Mouse (Mus musculus): ENCODE measurements around the gene Gabrb1. TPM values are rescaled to one million over a fixed set of nuclear protein-coding genes. Genes with fewer than 3 reads are reported as not detected.

Gabrb1 gene
- polyA plus RNA-seq, 1 experiment from 2014 or later = 0.33 TPM

DNA sequence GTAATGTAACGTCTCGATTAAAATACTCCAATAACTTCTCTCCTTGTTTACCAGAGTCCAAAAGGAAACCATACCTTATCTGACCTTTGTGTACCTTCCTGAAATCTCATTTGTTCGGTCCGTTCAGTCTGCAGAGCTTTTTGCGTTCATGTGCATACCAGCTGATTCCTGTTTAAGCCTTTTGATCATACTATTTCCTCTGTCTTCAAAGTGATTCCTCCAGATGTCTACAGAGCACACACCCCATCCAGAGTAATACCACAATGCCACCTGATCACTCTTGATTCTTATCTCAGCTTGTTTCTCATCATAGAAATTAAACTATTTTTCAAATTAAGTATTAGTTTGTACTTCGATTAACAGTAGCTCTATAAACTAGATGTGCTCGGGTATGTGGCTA lies 245.5 kb downstream of the Gabrb1 start:
- Histone ChIP-seq H3K36me3 (no peaks in the 10 kb centered on the region), H3K9me3 (no peaks in the 10 kb centered on the region), H3K27me3 (ENCODE audit: insufficient read depth, poor library complexity, severe bottlenecking) (no peaks in the 10 kb centered on the region), H3K4me1 (replicated peaks) (no peaks in the 10 kb centered on the region), H3K4me3 (no peak overlapping the region), H3K27ac (no peak overlapping the region)
- no peak for DNase-seq (ENCODE audit: low spot score)
- 90% methylated on average over 7 of the region's 7 CpGs for WGBS

DNA sequence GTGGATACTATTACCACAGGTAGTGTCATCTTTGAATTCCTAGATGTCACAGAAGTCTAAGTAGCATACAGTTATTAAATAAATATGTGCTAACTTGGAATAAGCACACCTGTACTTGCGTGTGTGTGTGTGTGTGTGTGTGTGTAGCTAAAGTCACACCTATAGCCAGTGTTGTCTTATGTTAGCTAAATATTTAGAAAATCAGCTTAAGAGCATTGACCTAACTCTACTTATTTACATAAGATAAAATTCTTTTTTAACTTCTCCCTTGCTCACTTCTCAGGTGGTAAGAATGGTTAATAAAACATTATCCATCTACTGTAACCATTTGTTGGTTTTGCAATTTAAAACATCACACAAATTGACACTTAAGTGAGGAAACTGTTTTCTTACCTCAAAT lies 256.1 kb downstream of the Gabrb1 start:
- Histone ChIP-seq H3K27me3 (ENCODE audit: insufficient read depth, poor library complexity, severe bottlenecking) (no peaks in the 10 kb centered on the region), H3K4me1 (replicated peaks) (no peaks in the 10 kb centered on the region), H3K36me3 (no peaks in the 10 kb centered on the region), H3K27ac (no peak overlapping the region), H3K9me3 (no peaks in the 10 kb centered on the region), H3K4me3 (no peak overlapping the region)
- DNase-seq (ENCODE audit: low spot score) = no peak
- WGBS = 74% methylated on average over 1 of the region's 1 CpGs

DNA sequence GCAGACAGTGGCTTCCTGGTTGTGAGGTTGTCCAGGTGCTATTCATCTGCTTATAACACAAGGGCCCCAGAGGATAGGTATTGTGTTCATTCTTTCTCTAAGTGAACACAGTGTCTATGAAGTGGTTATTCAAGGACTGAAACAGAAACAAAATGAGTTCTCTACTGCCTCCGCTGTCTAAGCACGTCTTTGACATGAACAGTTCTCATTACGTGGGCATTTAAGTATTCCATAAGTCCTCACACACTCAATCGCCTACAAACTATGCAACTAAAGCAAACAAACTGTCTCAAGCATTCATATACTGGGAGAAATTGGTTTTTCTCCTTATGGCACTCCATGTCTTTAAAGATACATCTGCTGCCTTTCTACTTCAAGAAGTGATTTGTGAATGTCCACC lies 257.8 kb downstream of the Gabrb1 start:
- H3K27me3 ChIP-seq (ENCODE audit: insufficient read depth, poor library complexity, severe bottlenecking) = no peaks in the 10 kb centered on the region
- no peaks in the 10 kb centered on the region for H3K4me1 ChIP-seq (replicated peaks)
- no peak for DNase-seq (ENCODE audit: low spot score)
- no peak overlapping the region for H3K4me3 ChIP-seq
- H3K36me3 ChIP-seq = no peaks in the 10 kb centered on the region
- 91% methylated on average over 4 of the region's 4 CpGs for WGBS
- no peak overlapping the region for H3K27ac ChIP-seq
- no peaks in the 10 kb centered on the region for H3K9me3 ChIP-seq

DNA sequence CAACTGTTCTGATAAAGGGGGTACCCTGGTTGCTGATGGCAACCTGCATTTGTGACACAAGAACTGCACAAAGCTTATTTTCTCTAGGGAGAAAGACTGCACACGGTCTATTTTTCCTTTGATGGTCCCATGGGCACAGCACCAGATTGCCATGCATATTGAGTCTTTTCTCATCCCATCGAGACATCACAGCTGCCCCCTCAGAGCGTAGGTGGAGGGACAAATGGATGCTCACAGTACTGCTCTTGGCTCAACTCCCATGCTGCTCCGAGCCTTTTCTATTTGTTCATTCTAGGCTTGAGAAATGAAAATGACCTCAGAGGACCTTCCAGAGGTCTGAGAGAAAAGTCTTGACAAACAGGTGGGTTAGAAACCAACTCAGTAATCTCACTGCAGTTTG lies 259.3 kb downstream of the Gabrb1 start:
- no peak for DNase-seq (ENCODE audit: low spot score)
- WGBS = 84% methylated on average over 4 of the region's 4 CpGs
- H3K9me3 ChIP-seq = no peaks in the 10 kb centered on the region
- no peak overlapping the region for H3K27ac ChIP-seq
- no peak overlapping the region for H3K4me3 ChIP-seq
- no peaks in the 10 kb centered on the region for H3K36me3 ChIP-seq
- no peaks in the 10 kb centered on the region for H3K4me1 ChIP-seq (replicated peaks)
- H3K27me3 ChIP-seq (ENCODE audit: insufficient read depth, poor library complexity, severe bottlenecking) = no peaks in the 10 kb centered on the region

DNA sequence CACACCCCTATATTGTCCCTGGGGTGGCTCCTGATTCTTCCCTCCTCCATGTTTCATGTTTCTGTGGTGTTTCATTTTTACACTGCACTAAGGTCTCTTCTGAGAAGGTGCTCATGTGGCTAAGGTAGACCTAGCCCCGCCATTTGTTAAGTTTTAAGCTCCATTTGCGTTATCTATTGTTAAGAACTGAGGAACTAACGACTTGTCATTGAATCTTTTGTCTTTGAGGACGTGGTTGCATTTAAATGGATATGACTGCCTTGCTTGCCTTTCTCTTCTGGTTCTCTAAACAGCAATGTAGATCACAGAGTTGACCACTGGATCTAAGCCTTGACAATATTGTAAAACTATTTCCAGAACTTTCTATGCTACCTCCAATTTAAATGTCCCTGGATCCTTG lies 265.7 kb downstream of the Gabrb1 start:
- no peaks in the 10 kb centered on the region for H3K27me3 ChIP-seq (ENCODE audit: insufficient read depth, poor library complexity, severe bottlenecking)
- no peak overlapping the region for H3K27ac ChIP-seq
- H3K4me1 ChIP-seq (replicated peaks) = no peaks in the 10 kb centered on the region
- H3K4me3 ChIP-seq = no peak overlapping the region
- H3K9me3 ChIP-seq = no peaks in the 10 kb centered on the region
- WGBS = 71% methylated on average over 4 of the region's 4 CpGs
- no peaks in the 10 kb centered on the region for H3K36me3 ChIP-seq
- no peak for DNase-seq (ENCODE audit: low spot score)

DNA sequence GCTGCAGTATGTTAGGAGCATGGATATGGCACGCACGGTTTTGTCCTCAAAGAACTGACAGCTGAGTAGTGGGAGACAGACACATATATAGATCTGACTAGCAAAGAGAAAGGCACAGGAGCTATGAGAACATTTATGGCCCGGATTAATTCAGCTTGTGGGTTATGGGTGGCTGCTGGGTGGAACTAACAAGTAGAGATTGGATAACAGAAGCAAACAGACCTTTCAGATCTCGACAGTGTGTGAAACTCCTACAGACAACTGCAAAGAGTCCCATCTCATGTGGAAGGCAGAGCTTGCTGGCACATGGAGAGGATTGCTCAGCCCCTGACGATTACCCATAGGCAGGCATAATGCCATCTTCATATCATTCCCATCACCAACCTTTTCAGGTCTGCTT lies 268.4 kb downstream of the Gabrb1 start:
- no peak for DNase-seq (ENCODE audit: low spot score)
- Histone ChIP-seq H3K9me3 (no peaks in the 10 kb centered on the region), H3K4me1 (replicated peaks) (no peaks in the 10 kb centered on the region), H3K27ac (no peak overlapping the region), H3K36me3 (no peaks in the 10 kb centered on the region), H3K27me3 (ENCODE audit: insufficient read depth, poor library complexity, severe bottlenecking) (no peaks in the 10 kb centered on the region), H3K4me3 (no peak overlapping the region)
- 86% methylated on average over 5 of the region's 5 CpGs for WGBS

DNA sequence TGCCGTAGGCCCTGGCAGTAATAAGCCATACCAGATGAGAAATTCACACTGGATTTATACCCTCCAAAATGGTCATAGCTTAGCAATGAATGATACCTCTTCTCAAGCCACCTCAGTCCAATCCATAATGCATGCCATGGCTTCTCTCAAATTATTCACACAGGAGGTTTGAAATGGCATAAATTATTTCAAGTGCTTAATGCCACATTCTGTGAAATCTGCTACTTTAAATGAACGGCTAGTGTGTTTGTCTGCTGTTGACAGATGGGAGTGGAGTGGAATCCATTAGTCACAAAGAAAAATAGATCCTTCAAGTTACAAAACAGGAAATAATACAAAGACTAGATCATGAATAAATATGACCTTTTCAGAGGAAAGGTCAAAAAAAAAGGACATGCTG lies 272.1 kb downstream of the Gabrb1 start:
- Histone ChIP-seq H3K27ac (no peak overlapping the region), H3K9me3 (no peaks in the 10 kb centered on the region), H3K27me3 (ENCODE audit: insufficient read depth, poor library complexity, severe bottlenecking) (no peaks in the 10 kb centered on the region), H3K4me1 (replicated peaks) (no peaks in the 10 kb centered on the region), H3K36me3 (no peaks in the 10 kb centered on the region), H3K4me3 (no peak overlapping the region)
- 75% methylated on average over 2 of the region's 2 CpGs for WGBS
- DNase-seq (ENCODE audit: low spot score) = no peak

DNA sequence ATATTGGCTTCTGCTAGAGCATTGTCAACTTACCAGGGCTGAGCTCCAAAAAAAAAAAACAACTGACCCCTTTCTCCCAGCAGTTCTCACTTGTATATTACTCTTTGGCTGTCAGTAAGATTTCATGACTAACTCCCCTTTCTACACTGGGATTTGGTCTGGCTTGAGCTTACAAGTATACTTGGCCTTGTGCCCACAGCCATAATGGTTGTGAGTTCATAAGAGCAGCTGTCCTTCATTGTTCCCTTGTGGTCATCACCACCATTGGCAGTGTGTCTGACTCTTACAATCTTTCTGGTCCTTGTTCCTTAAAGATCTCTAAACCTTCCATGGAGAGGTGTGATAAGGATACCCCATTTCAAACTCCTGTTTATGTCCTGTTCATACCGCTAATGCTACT lies 293.5 kb downstream of the Gabrb1 start:
- Histone ChIP-seq H3K36me3 (no peaks in the 10 kb centered on the region), H3K9me3 (no peaks in the 10 kb centered on the region), H3K27me3 (ENCODE audit: insufficient read depth, poor library complexity, severe bottlenecking) (no peaks in the 10 kb centered on the region), H3K27ac (no peak overlapping the region), H3K4me3 (no peak overlapping the region), H3K4me1 (replicated peaks) (no peaks in the 10 kb centered on the region)
- no peak for DNase-seq (ENCODE audit: low spot score)
- 97% methylated on average over 1 of the region's 1 CpGs for WGBS

DNA sequence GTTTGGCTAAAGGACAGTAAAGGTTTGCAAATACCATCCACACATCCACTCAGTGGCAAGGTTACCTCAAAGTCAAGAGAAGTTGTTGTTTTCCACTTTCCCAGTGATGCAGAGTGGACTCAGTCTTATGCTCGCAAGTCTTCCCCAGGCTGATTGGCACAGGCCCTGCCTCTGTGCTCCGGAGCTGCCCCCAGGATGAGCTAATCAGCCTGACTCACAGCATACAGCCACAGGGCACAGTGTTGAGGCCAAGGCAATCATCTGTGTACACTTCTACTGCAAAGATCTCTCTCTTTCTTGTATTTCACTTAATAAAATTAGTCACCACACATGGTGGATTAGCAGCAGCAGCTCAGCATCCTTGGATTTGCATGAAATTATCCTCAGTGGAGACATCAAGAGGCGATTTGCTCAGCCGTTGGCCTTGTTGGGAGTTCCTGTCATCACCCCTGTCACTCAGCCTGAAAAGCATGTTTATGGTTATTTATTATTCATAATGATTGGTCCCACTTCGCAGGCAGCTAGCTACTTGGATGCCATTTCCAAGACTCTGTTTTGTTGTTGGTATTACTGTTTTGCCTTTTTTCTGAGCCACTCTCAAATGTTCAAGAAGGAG lies 297.3 kb downstream of the Gabrb1 start:
- no peaks in the 10 kb centered on the region for H3K27me3 ChIP-seq (ENCODE audit: insufficient read depth, poor library complexity, severe bottlenecking)
- 61% methylated on average over 5 of the region's 5 CpGs for WGBS
- H3K9me3 ChIP-seq = no peaks in the 10 kb centered on the region
- H3K27ac ChIP-seq = no peak overlapping the region
- H3K4me1 ChIP-seq (replicated peaks) = no peaks in the 10 kb centered on the region
- no peak overlapping the region for H3K4me3 ChIP-seq
- H3K36me3 ChIP-seq = no peaks in the 10 kb centered on the region
- DNase-seq (ENCODE audit: low spot score) = no peak

DNA sequence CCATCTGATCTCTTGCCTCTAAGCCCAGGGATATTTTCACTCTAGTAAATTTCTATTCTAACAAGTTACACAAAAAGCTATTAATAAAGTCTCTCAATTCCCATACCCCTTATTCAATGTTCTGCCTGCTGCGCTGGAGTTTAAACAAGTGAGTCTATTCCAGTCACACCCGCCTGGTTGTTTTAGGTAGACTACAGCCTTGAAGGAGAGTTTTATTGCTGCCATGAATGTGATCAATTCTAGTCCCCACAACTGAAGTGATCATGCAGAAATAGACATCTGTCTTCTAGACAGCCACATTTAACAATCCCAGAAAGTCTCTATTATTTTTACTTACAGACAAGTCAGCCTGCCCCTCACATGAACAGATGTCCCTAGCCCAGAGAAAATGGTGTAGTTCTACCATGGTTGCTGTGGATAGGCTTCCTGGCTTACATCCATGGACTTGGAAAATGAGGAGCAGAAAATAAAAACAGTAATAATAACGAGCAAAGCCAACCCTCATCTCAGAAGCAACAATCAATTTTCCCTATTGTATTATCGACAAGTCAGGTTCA lies 307.0 kb downstream of the Gabrb1 start:
- no peaks in the 10 kb centered on the region for H3K4me1 ChIP-seq (replicated peaks)
- H3K4me3 ChIP-seq = no peak overlapping the region
- no peaks in the 10 kb centered on the region for H3K36me3 ChIP-seq
- no peaks in the 10 kb centered on the region for H3K27me3 ChIP-seq (ENCODE audit: insufficient read depth, poor library complexity, severe bottlenecking)
- no peak overlapping the region for H3K27ac ChIP-seq
- WGBS = 85% methylated on average over 4 of the region's 4 CpGs
- H3K9me3 ChIP-seq = no peaks in the 10 kb centered on the region
- no peak for DNase-seq (ENCODE audit: low spot score)

DNA sequence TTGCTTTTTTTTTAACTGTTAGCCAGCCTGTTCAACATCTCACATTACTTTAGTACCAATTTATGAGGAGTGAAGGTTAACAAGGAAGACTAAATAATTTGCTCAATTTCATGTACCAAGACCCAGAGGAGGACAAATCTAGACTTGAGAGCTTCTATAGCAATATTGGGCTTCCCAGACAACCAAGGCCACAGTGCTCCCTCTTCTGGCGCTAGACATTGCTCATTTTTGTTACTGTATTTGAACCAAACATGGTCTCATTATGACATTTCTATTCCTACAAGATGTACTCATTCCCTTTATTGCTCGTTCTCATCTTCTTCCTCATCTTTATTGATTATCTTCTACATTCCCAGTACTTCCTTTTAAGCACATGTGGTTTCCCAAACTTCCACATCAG lies 307.6 kb downstream of the Gabrb1 start:
- no peaks in the 10 kb centered on the region for H3K4me1 ChIP-seq (replicated peaks)
- H3K27me3 ChIP-seq (ENCODE audit: insufficient read depth, poor library complexity, severe bottlenecking) = no peaks in the 10 kb centered on the region
- WGBS = 75% methylated on average over 2 of the region's 2 CpGs
- no peaks in the 10 kb centered on the region for H3K9me3 ChIP-seq
- DNase-seq (ENCODE audit: low spot score) = no peak
- no peaks in the 10 kb centered on the region for H3K36me3 ChIP-seq
- H3K27ac ChIP-seq = no peak overlapping the region
- H3K4me3 ChIP-seq = no peak overlapping the region

DNA sequence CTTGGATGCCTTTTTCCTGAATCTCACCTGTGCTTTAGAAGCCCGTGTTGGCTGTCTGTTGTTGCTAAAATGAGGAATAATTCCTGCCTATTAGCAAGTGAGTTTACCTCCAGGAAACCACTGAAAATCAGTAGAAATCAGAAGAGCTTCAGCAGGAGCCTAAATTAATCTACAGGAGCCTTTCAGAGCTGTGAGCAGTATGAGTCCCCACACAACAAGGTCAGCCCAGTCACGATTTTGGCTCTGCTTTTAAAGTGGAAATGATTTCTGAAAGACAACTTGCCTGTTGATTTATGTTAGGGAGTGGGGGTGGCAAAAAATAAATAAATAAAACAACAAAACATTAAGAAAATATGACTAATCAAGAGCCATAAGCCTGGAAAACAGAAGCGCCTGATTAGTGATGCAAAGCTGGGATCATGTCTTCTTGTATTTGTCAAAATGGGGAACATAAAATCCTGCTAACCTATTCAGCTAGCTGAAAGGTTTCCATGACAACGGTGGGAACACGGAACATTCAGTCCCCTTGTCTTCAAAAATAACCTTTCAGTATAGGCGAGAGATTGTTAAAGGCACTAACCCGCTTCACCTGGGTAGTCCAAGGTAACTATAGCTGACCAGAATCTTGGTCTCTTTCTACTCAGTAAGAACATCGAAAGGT lies 312.4 kb downstream of the Gabrb1 start:
- DNase-seq (ENCODE audit: low spot score) = no peak
- no peaks in the 10 kb centered on the region for H3K4me1 ChIP-seq (replicated peaks)
- H3K27ac ChIP-seq = no peak overlapping the region
- H3K36me3 ChIP-seq = no peaks in the 10 kb centered on the region
- no peaks in the 10 kb centered on the region for H3K27me3 ChIP-seq (ENCODE audit: insufficient read depth, poor library complexity, severe bottlenecking)
- WGBS = 82% methylated on average over 8 of the region's 8 CpGs
- H3K9me3 ChIP-seq = no peaks in the 10 kb centered on the region
- no peak overlapping the region for H3K4me3 ChIP-seq

DNA sequence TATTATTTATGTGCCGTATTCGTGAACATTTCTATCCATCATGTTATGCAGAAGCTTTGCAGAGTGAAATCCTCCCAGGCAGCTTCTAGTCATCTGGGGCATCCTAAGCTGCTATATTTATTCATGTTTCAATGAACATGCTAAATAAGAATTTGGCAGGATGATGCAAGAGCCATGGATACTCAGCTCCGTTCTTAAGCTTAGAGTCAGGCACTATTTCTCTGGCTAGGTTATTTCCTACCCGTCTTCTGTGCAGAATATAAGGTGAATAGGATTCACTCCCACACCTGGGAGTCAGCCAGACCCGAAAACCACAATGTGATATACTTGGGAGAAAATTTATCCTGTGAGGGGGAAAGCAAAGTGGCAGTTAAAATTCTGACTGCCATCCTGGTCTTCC lies 314.9 kb downstream of the Gabrb1 start:
- Histone ChIP-seq H3K4me1 (replicated peaks) (peaks cover 9% of the 10 kb centered on the region; the same call in 1 of the 2 replicates), H3K27me3 (ENCODE audit: insufficient read depth, poor library complexity, severe bottlenecking) (no peaks in the 10 kb centered on the region), H3K36me3 (no peaks in the 10 kb centered on the region), H3K27ac (no peak overlapping the region), H3K9me3 (no peaks in the 10 kb centered on the region), H3K4me3 (no peak overlapping the region)
- no peak for DNase-seq (ENCODE audit: low spot score)
- 88% methylated on average over 5 of the region's 5 CpGs for WGBS

All from hindbrain, embryonic 10.5 days (tissue).